Mouse (Mus musculus): ENCODE data around the gene Soat1.

- no peak for TF ChIP-seq HCFC1 (IDR thresholded peaks at IDR 0.05; ENCODE audit: borderline replicate concordance, insufficient read depth, low read length)
- no peak for TF ChIP-seq ZC3H11A (IDR thresholded peaks at IDR 0.05; ENCODE audit: borderline replicate concordance, low read depth, low read length)
- no peak for TF ChIP-seq MAFK (IDR thresholded peaks at IDR 0.05; ENCODE audit: insufficient read depth, low read depth, low read length)
Measured at GRCm38 (mm10) chr1:156386880-156387279, 87.3 kb downstream of the Soat1 start.
